Mouse (Mus musculus) retina, adult 2 months (tissue): Measurements from ENCODE around the gene Ppp2r2c.

Source experiments
- DNase-seq: peaks from one replicate; pipeline ENCODE4 v3.0.0-alpha.2; 2012; ENCODE audit warnings: low read depth, low spot score

Gene Ppp2r2c

GRCm38 (mm10) chr5:36868266-36869090 lies at the start of gene Ppp2r2c:
TSS of gene Ppp2r2c (plus strand) at chr5:36868513.
- no peak for DNase-seq

GRCm38 (mm10) chr5:36819742-36820141 lies 48.6 kb upstream of the Ppp2r2c start:
- no peak for DNase-seq

GRCm38 (mm10) chr5:36820142-36820541 lies 48.2 kb upstream of the Ppp2r2c start:
- DNase-seq: peak; percentile 22

GRCm38 (mm10) chr5:36822907-36823306 lies 45.4 kb upstream of the Ppp2r2c start:
- DNase-seq: no peak

- no peak for DNase-seq
Observed at GRCm38 (mm10) chr5:36829098-36829497, 39.2 kb upstream of the Ppp2r2c start.

GRCm38 (mm10) chr5:36829913-36830879 lies 38.1 kb upstream of the Ppp2r2c start, which contains the start of gene Man2b2:
TSS of gene Man2b2 (minus strand) at chr5:36830653.
- peak; percentile 61 for DNase-seq

GRCm38 (mm10) chr5:36831272-36831671 lies 37.0 kb upstream of the Ppp2r2c start:
- DNase-seq: peak; percentile 8

GRCm38 (mm10) chr5:36835933-36836332 lies 32.4 kb upstream of the Ppp2r2c start:
- DNase-seq: peak; percentile 33

- DNase-seq: no peak
Observed at GRCm38 (mm10) chr5:36839032-36839431, 29.3 kb upstream of the Ppp2r2c start.

- no peak for DNase-seq
Observed at GRCm38 (mm10) chr5:36839602-36840001, 28.7 kb upstream of the Ppp2r2c start.

GRCm38 (mm10) chr5:36840092-36840491 lies 28.2 kb upstream of the Ppp2r2c start:
- no peak for DNase-seq

- no peak for DNase-seq
Observed at GRCm38 (mm10) chr5:36841701-36842100, 26.6 kb upstream of the Ppp2r2c start.

- no peak for DNase-seq
Observed at GRCm38 (mm10) chr5:36844490-36844889, 23.8 kb upstream of the Ppp2r2c start.

GRCm38 (mm10) chr5:36851572-36851971 lies 16.7 kb upstream of the Ppp2r2c start:
- no peak for DNase-seq

- no peak for DNase-seq
Observed at GRCm38 (mm10) chr5:36855180-36855579, 13.1 kb upstream of the Ppp2r2c start.

GRCm38 (mm10) chr5:36856529-36856928 lies 11.8 kb upstream of the Ppp2r2c start:
- no peak for DNase-seq

GRCm38 (mm10) chr5:36857546-36857945 lies 10.8 kb upstream of the Ppp2r2c start:
- DNase-seq: no peak

GRCm38 (mm10) chr5:36861084-36861483 lies 7.2 kb upstream of the Ppp2r2c start:
- no peak for DNase-seq

GRCm38 (mm10) chr5:36866701-36867250 lies 1.5 kb upstream of the Ppp2r2c start:
- no peak for DNase-seq

- DNase-seq: no peak
Observed at GRCm38 (mm10) chr5:36867561-36867960, 752 bp upstream of the Ppp2r2c start.

- DNase-seq: no peak
Observed at GRCm38 (mm10) chr5:36869186-36869577, 869 bp downstream of the Ppp2r2c start.
